Mouse (Mus musculus) ZHBTc4 (cell line): Measurements from ENCODE around the gene Arid2.

Experiments used
- DNase-seq: peaks from one replicate; pipeline ENCODE4 v3.0.0-alpha.2; 2011; ENCODE audit warnings: low read depth, low spot score

Gene Arid2

GRCm38 (mm10) chr15:96344591-96345285 is 57.4 kb downstream of the Arid2 start:
- DNase-seq = peak; percentile 14

- DNase-seq = no peak
Measured at GRCm38 (mm10) chr15:96345312-96345849, 58.1 kb downstream of the Arid2 start.

GRCm38 (mm10) chr15:96351432-96351831 is 64.1 kb downstream of the Arid2 start:
- no peak for DNase-seq

GRCm38 (mm10) chr15:96358871-96359270 is 71.6 kb downstream of the Arid2 start:
- no peak for DNase-seq

- no peak for DNase-seq
Measured at GRCm38 (mm10) chr15:96360614-96361013, 73.3 kb downstream of the Arid2 start.

- peak; percentile 24 for DNase-seq
Measured at GRCm38 (mm10) chr15:96365351-96365750, 78.0 kb downstream of the Arid2 start.

- no peak for DNase-seq
Measured at GRCm38 (mm10) chr15:96366176-96366963, 79.1 kb downstream of the Arid2 start.

GRCm38 (mm10) chr15:96371311-96371710 is 84.0 kb downstream of the Arid2 start:
- no peak for DNase-seq

GRCm38 (mm10) chr15:96372628-96373027 is 85.3 kb downstream of the Arid2 start:
- no peak for DNase-seq

- DNase-seq = peak; percentile 23
Measured at GRCm38 (mm10) chr15:96373161-96373560, 85.8 kb downstream of the Arid2 start.

GRCm38 (mm10) chr15:96376214-96376613 is 88.9 kb downstream of the Arid2 start:
- DNase-seq = no peak

- DNase-seq = no peak
Measured at GRCm38 (mm10) chr15:96377263-96377662, 89.9 kb downstream of the Arid2 start.

- DNase-seq = no peak
Measured at GRCm38 (mm10) chr15:96377701-96378100, 90.4 kb downstream of the Arid2 start.

GRCm38 (mm10) chr15:96382223-96382622 is 94.9 kb downstream of the Arid2 start:
- no peak for DNase-seq

GRCm38 (mm10) chr15:96388565-96388964 is 101.2 kb downstream of the Arid2 start:
- DNase-seq = no peak

GRCm38 (mm10) chr15:96392878-96393277 is 105.6 kb downstream of the Arid2 start:
- no peak for DNase-seq

- no peak for DNase-seq
Measured at GRCm38 (mm10) chr15:96395071-96395470, 107.8 kb downstream of the Arid2 start.

GRCm38 (mm10) chr15:96396641-96397344 is 109.5 kb downstream of the Arid2 start:
- peak; percentile 67 for DNase-seq

GRCm38 (mm10) chr15:96398333-96398732 is 111.0 kb downstream of the Arid2 start:
- no peak for DNase-seq

GRCm38 (mm10) chr15:96405548-96405947 is 118.2 kb downstream of the Arid2 start:
- no peak for DNase-seq

- no peak for DNase-seq
Measured at GRCm38 (mm10) chr15:96406253-96406652, 118.9 kb downstream of the Arid2 start.

GRCm38 (mm10) chr15:96407151-96407550 is 119.8 kb downstream of the Arid2 start:
- DNase-seq = no peak
